Mouse (Mus musculus) ES-Bruce4 (cell line): Measurements from ENCODE around the gene Vdac1. TPM values are rescaled to one million over a fixed set of nuclear protein-coding genes. Genes with fewer than 3 reads are reported as not detected.

Experiments
- H3K27ac ChIP-seq: 2 replicates; pipeline ENCODE4 v1.5.1; 2012; ENCODE audit warnings: low read length, inconsistent platforms; ENCODE audit not compliant: insufficient read depth
- H3K27me3 ChIP-seq: 2 replicates; pipeline ENCODE4 v1.6.1; 2012; ENCODE audit warnings: mild to moderate bottlenecking, low read length, inconsistent platforms; ENCODE audit not compliant: control insufficient read depth, poor library complexity, insufficient read depth, severe bottlenecking
- H3K36me3 ChIP-seq: 2 replicates; pipeline ENCODE4 v1.6.1; 2012; ENCODE audit warnings: inconsistent platforms, mild to moderate bottlenecking, low read length, moderate library complexity; ENCODE audit not compliant: control insufficient read depth, poor library complexity, insufficient read depth, severe bottlenecking
- H3K4me1 ChIP-seq: one replicate; pipeline ENCODE4 v1.8.1; 2011; ENCODE audit warnings: low read length; ENCODE audit not compliant: control insufficient read depth, insufficient read depth
- H3K4me3 ChIP-seq: 2 replicates; pipeline ENCODE4 v1.5.1; 2011; ENCODE audit warnings: low read depth, mild to moderate bottlenecking, low read length
- H3K9ac ChIP-seq: 2 replicates; pipeline ENCODE4 v1.6.1; 2012; ENCODE audit warnings: low read depth, mild to moderate bottlenecking, inconsistent platforms; ENCODE audit not compliant: poor library complexity, severe bottlenecking
- H3K9me3 ChIP-seq: replicated peaks from 2 replicates; pipeline ENCODE4 v1.6.1; 2012; ENCODE audit warnings: mild to moderate bottlenecking, low read length, inconsistent platforms; ENCODE audit not compliant: control insufficient read depth, poor library complexity, insufficient read depth, severe bottlenecking
- CTCF ChIP-seq: IDR thresholded peaks from one replicate; pipeline ENCODE4 v1.8.1; 2011; ENCODE audit warnings: low read depth, low read length
- EP300 ChIP-seq: IDR thresholded peaks from 2 replicates; pipeline ENCODE4 v1.6.1; 2011; ENCODE audit warnings: low read depth, low read length; ENCODE audit not compliant: insufficient read depth
- POLR2A ChIP-seq: IDR thresholded peaks from one replicate; pipeline ENCODE4 v1.8.1; 2011; ENCODE audit warnings: low read length; ENCODE audit not compliant: insufficient read depth
- polyA plus RNA-seq: library from polyadenylated mRNA; stranded (reverse); fragments of >200 nt; gene quantifications from 2 replicates; pipeline ENCODE4 v1.2.4, GENCODE M21; 2011; ENCODE audit warnings: low read depth; ENCODE audit not compliant: missing spikeins, insufficient read depth, insufficient read length

The Vdac1 gene
- 478 and 491 TPM in 2 replicates for polyA plus RNA-seq

DNA sequence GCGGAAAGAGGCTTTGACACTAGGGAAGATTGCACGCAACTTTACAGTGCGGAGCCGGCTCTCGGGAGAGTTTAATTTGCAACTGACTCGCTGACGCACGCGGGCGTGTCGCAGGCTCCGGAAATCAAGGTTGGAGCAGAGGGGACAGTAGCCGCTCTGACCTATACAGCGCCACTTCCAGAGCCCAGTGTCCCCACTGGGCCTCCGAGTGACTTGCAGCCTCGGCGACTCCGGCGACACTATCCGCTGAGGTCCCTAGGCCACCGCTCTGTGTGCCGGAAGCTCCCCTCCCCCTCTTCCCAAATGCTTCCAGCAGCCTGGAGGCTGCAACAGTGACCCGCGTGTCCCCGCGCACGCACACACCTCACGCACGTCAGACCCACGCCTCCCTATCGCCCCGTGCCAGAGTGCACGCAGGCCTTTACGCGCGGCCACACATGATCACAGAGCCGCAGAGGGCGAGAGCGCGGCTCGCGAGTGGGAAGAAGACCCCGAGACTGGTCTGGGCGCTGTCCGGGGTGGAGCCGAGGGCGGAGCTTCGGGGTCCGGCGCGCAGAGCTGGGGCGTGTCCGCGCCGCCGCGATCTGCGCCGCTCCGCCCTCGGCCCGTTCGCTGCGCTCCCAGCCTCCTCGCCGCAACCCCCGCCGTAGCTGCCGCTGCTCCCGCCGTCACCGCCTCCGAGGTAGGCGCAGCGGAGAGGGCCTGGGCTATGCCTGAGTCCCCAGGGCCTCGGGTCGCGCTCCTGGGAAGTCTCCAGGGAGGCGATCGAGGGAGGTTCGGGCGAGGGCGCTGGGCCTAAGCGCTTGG, at the start of gene Vdac1:
Vdac1 (plus strand) TSS at position 390 of the 807 bp plus-strand sequence.
- H3K27me3 ChIP-seq, result no peaks in the 10 kb centered on the region
- no peak for TF ChIP-seq CTCF
- 0 out of 2 replicates have a peak, but pooled peaks have one; percentile 43 for TF ChIP-seq EP300
- peak; percentile 91 for TF ChIP-seq POLR2A
- peak within 1 kb of the TSS; percentile 99 for H3K27ac ChIP-seq
- peaks cover 6% of the 10 kb centered on the region for H3K4me1 ChIP-seq
- H3K4me3 ChIP-seq, result peak within 1 kb of the TSS; percentile 83
- peak within 1 kb of the TSS; percentile 91 for H3K9ac ChIP-seq
- peaks cover 16% of the 10 kb centered on the region for H3K9me3 ChIP-seq
- H3K36me3 ChIP-seq, result 0 out of 2 replicates have a peak, but pooled peaks cover 4% of the 10 kb centered on the region

DNA sequence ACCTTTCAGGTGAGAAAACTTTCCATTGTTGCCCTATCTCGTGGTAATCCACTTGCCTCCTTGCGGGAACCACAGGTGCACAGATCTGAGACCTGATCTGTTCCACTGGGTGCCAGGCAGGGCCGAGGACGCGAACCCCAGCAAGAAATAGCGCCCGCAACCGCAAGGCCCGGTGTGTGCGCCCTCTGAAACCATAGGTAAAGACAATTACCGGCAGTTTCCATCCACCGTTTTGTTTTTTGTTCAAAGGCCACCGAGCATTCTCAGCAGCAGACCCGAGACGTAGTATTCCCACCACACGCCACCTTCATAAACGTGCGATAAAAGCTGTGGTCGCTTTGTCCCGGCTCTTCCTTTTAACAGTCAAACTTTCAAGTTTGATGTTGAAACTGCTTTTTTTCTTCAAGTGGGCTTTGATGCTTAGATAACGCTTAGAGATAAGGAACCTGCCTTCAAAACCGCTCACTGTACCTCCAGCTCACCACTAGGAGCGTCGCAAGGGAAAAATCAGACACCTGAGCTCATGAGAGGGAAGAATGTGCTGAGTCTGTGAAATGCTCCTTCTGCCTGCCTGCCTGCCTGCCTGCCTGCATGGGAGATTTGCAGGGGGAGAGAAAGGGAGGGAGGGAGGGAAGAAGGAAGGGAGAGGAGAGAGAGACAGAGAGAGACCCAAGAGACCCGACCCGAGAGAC, 46.4 kb upstream of the Vdac1 start:
- Histone ChIP-seq H3K36me3 (no peaks in the 10 kb centered on the region), H3K9me3 (no peaks in the 10 kb centered on the region), H3K4me3 (peak overlapping the region; percentile 7; the same call in 1 of the 2 replicates), H3K27ac (no peak overlapping the region), H3K4me1 (peaks cover 5% of the 10 kb centered on the region), H3K9ac (peak overlapping the region; percentile 36), H3K27me3 (no peaks in the 10 kb centered on the region)
- TF ChIP-seq CTCF (no peak), EP300 (no peak), POLR2A (no peak)

- no peaks in the 10 kb centered on the region for H3K36me3 ChIP-seq
These were observed 42.2 kb upstream of the Vdac1 start for GRCm38 (mm10) chr11:52318445-52318844.

DNA sequence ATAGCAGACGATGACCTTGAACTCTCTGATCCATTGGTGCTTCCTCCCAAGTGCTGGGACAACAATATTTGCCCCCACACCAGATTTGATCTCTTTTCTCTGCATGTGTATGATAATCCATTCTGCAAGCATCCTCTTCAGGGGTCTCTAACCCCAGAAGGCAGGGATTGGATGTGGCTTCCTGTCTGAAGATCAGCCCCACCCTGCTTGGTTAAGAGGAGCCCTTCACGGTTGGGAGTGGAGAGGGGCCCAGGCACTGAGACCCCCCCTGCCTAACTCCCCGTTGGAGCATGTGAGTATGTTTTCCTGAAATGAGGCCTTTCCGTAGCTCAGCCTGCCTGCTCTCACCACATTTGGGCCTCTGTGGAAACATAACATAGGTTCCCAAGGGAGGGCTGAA, 41.0 kb upstream of the Vdac1 start:
- Histone ChIP-seq H3K4me3 (no peak overlapping the region), H3K36me3 (no peaks in the 10 kb centered on the region), H3K4me1 (no peaks in the 10 kb centered on the region), H3K9ac (no peak overlapping the region), H3K9me3 (no peaks in the 10 kb centered on the region), H3K27me3 (no peaks in the 10 kb centered on the region), H3K27ac (no peak overlapping the region)
- TF ChIP-seq POLR2A, result no peak
- TF ChIP-seq EP300, result no peak
- TF ChIP-seq CTCF, result no peak

More at GRCm38 (mm10) chr11:52318445-52318844, 42.2 kb upstream of the Vdac1 start:
- Histone ChIP-seq H3K9ac (no peak overlapping the region), H3K27me3 (no peaks in the 10 kb centered on the region), H3K4me1 (no peaks in the 10 kb centered on the region), H3K9me3 (no peaks in the 10 kb centered on the region), H3K4me3 (no peak overlapping the region), H3K27ac (no peak overlapping the region)
- TF ChIP-seq CTCF (no peak), POLR2A (no peak), EP300 (no peak)

- no peak overlapping the region for H3K4me3 ChIP-seq
- H3K4me1 ChIP-seq, result no peaks in the 10 kb centered on the region
- TF ChIP-seq EP300, result no peak
- no peak for TF ChIP-seq POLR2A
- TF ChIP-seq CTCF, result no peak
- no peak overlapping the region for H3K27ac ChIP-seq
- no peaks in the 10 kb centered on the region for H3K9me3 ChIP-seq
- H3K9ac ChIP-seq, result no peak overlapping the region
- H3K36me3 ChIP-seq, result no peaks in the 10 kb centered on the region
- no peaks in the 10 kb centered on the region for H3K27me3 ChIP-seq
These were observed 40.1 kb upstream of the Vdac1 start for GRCm38 (mm10) chr11:52320529-52320928.

- Histone ChIP-seq H3K9me3 (no peaks in the 10 kb centered on the region), H3K9ac (no peak overlapping the region), H3K36me3 (no peaks in the 10 kb centered on the region), H3K27ac (no peak overlapping the region), H3K4me1 (no peaks in the 10 kb centered on the region), H3K4me3 (no peak overlapping the region), H3K27me3 (no peaks in the 10 kb centered on the region)
- TF ChIP-seq EP300 (no peak), POLR2A (no peak), CTCF (no peak)
These were observed 39.1 kb upstream of the Vdac1 start for GRCm38 (mm10) chr11:52321540-52321939.
